Mouse (Mus musculus): ENCODE measurements at regions not wholly inside any gene's neighbourhood (a gene's known extent, or its start where the extent isn't known, plus 50 kb on each side); places are given as distances from the start of the nearest gene placed in this dataset.

- TF ChIP-seq POLR2A (IDR thresholded peaks at IDR 0.05; ENCODE audit: insufficient read depth, low read length) = no peak
- TF ChIP-seq CTCF (IDR thresholded peaks at IDR 0.05; ENCODE audit: low read depth, low read length) = no peak
- no peak for TF ChIP-seq EP300 (IDR thresholded peaks at IDR 0.05; ENCODE audit: insufficient read depth, low read depth, low read length)
Observed at GRCm38 (mm10) chr4:73542331-73542730, 65.3 kb upstream of the Gm11238 start.
